Mouse (Mus musculus) myocyte (in vitro differentiated cells): Measurements from ENCODE around the gene Hopx. TPM values are rescaled to one million over a fixed set of nuclear protein-coding genes. Genes with fewer than 3 reads are reported as not detected.
A peak's percentile ranks its signal among the peaks of the same experiment; 100 is the strongest.

Experiments used
- H3K27me3 ChIP-seq: one replicate; pipeline ENCODE4 v1.6.1; 2011; ENCODE audit not compliant: control insufficient read depth, insufficient read depth, insufficient read length
- H3K36me3 ChIP-seq: one replicate; pipeline ENCODE4 v1.6.1; 2011; ENCODE audit not compliant: control insufficient read depth, insufficient read depth
- H3K4me2 ChIP-seq: one replicate; pipeline ENCODE4 v1.6.1; 2011; ENCODE audit warnings: low read depth, control low read depth
- H3K4me3 ChIP-seq: one replicate; pipeline ENCODE4 v1.5.1; 2011; ENCODE audit warnings: mild to moderate bottlenecking, control low read depth, moderate library complexity
- H3K79me2 ChIP-seq: one replicate; pipeline ENCODE4 v1.6.1; 2011; ENCODE audit not compliant: control insufficient read depth, insufficient read depth
- H3ac ChIP-seq: one replicate; pipeline ENCODE4 v1.6.1; 2011; ENCODE audit not compliant: control insufficient read depth, insufficient read length
- CEBPB ChIP-seq: IDR thresholded peaks from 2 replicates; pipeline ENCODE4 v1.6.1; 2011; ENCODE audit warnings: mild to moderate bottlenecking, moderate library complexity; ENCODE audit not compliant: poor library complexity, insufficient read depth, severe bottlenecking
- E2F4 ChIP-seq: IDR thresholded peaks from one replicate; pipeline ENCODE4 v1.6.1; 2011; ENCODE audit warnings: mild to moderate bottlenecking, control low read depth, moderate library complexity; ENCODE audit not compliant: insufficient read depth
- MAX ChIP-seq: IDR thresholded peaks from one replicate; pipeline ENCODE4 v1.6.1; 2011; ENCODE audit warnings: low read depth, mild to moderate bottlenecking, control low read depth
- MYOD1 ChIP-seq, 3 experiments: IDR thresholded peaks; one replicate each; pipeline ENCODE4 v1.6.1; 2011; ENCODE audit warnings: control low read depth in 2 of 3, low read depth in 2 of 3, mild to moderate bottlenecking in 2 of 3, moderate library complexity in 1 of 3; ENCODE audit not compliant: insufficient read length in 2 of 3, control insufficient read depth in 1 of 3
- MYOG ChIP-seq, 3 experiments: IDR thresholded peaks; one replicate each; pipeline ENCODE4 v1.6.1; 2011; ENCODE audit warnings: control low read depth in 2 of 3, low read depth in 2 of 3, mild to moderate bottlenecking in 2 of 3; ENCODE audit not compliant: insufficient read length in 2 of 3, control insufficient read depth in 1 of 3, insufficient read depth in 1 of 3
- POLR2A ChIP-seq: IDR thresholded peaks from one replicate; pipeline ENCODE4 v1.6.1; 2011; ENCODE audit warnings: low read depth, mild to moderate bottlenecking, control low read depth, moderate library complexity; ENCODE audit not compliant: insufficient read length
- POLR2AphosphoS2 ChIP-seq: IDR thresholded peaks from one replicate; pipeline ENCODE4 v1.6.1; 2011; ENCODE audit warnings: low read depth, control low read depth; ENCODE audit not compliant: insufficient read length
- REST ChIP-seq: IDR thresholded peaks from one replicate; pipeline ENCODE4 v1.6.1; 2011; ENCODE audit warnings: mild to moderate bottlenecking, control low read depth, moderate library complexity; ENCODE audit not compliant: insufficient read depth, insufficient read length
- SRF ChIP-seq: IDR thresholded peaks from one replicate; pipeline ENCODE4 v1.6.1; 2011; ENCODE audit warnings: low read depth; ENCODE audit not compliant: control insufficient read depth, insufficient read length
- TCF12 ChIP-seq: IDR thresholded peaks from one replicate; pipeline ENCODE4 v1.6.1; 2011; ENCODE audit warnings: mild to moderate bottlenecking, control low read depth; ENCODE audit not compliant: poor library complexity, insufficient read depth, severe bottlenecking
- TCF3 ChIP-seq: IDR thresholded peaks from one replicate; pipeline ENCODE4 v1.6.1; 2011; ENCODE audit warnings: low read depth, control low read depth; ENCODE audit not compliant: insufficient read length
- USF1 ChIP-seq: IDR thresholded peaks from one replicate; pipeline ENCODE4 v1.6.1; 2011; ENCODE audit warnings: low read depth, mild to moderate bottlenecking, control low read depth, moderate library complexity
- polyA plus RNA-seq: library from polyadenylated mRNA; unstranded; fragments of >200 nt; fragmentation: generic; extraction: Trizol; gene quantifications from one replicate; pipeline ENCODE4 v1.2.1, GENCODE M21; 2012; ENCODE audit warnings: missing spikeins

Hopx gene
- polyA plus RNA-seq, 1 experiment, result 0.68 TPM

- no peaks in the 10 kb centered on the region for H3K79me2 ChIP-seq
- H3K27me3 ChIP-seq, result no peaks in the 10 kb centered on the region
- peak overlapping the region; percentile 8 for H3K4me2 ChIP-seq
- H3K36me3 ChIP-seq, result no peaks in the 10 kb centered on the region
- H3ac ChIP-seq, result no peak overlapping the region
- TF ChIP-seq SRF (no peak), USF1 (no peak), TCF3 (no peak), E2F4 (no peak), POLR2AphosphoS2 (no peak), REST (no peak), POLR2A (no peak), CEBPB (no peak), TCF12 (no peak), MYOG (IDR thresholded peaks at IDR 0.05; ENCODE audit: control insufficient read depth in 1 of 3, insufficient read depth in 1 of 3, insufficient read length in 2 of 3, low read depth in 2 of 3) (no peak), MYOD1 (IDR thresholded peaks at IDR 0.05; ENCODE audit: control insufficient read depth in 1 of 3, insufficient read length in 2 of 3, low read depth in 2 of 3) (no peak), MAX (no peak)
- no peak overlapping the region for H3K4me3 ChIP-seq
Measured at GRCm38 (mm10) chr5:77082735-77083134, 32.2 kb downstream of the Hopx start.

- no peak overlapping the region for H3K4me3 ChIP-seq
- H3K27me3 ChIP-seq, result no peaks in the 10 kb centered on the region
- no peak for TF ChIP-seq MYOD1 (IDR thresholded peaks at IDR 0.05; ENCODE audit: control insufficient read depth in 1 of 3, insufficient read length in 2 of 3, low read depth in 2 of 3)
- no peak for TF ChIP-seq SRF
- TF ChIP-seq USF1, result no peak
- TF ChIP-seq CEBPB, result no peak
- TF ChIP-seq REST, result no peak
- TF ChIP-seq TCF3, result no peak
- no peak for TF ChIP-seq TCF12
- TF ChIP-seq POLR2A, result no peak
- no peak for TF ChIP-seq E2F4
- TF ChIP-seq MAX, result no peak
- TF ChIP-seq POLR2AphosphoS2, result no peak
- TF ChIP-seq MYOG (IDR thresholded peaks at IDR 0.05; ENCODE audit: control insufficient read depth in 1 of 3, insufficient read depth in 1 of 3, insufficient read length in 2 of 3, low read depth in 2 of 3), result no peak
- H3ac ChIP-seq, result no peak overlapping the region
- no peaks in the 10 kb centered on the region for H3K36me3 ChIP-seq
- no peak overlapping the region for H3K4me2 ChIP-seq
- no peaks in the 10 kb centered on the region for H3K79me2 ChIP-seq
Measured at GRCm38 (mm10) chr5:77080761-77081160, 34.2 kb downstream of the Hopx start.

- no peak overlapping the region for H3ac ChIP-seq
- H3K79me2 ChIP-seq, result no peaks in the 10 kb centered on the region
- H3K36me3 ChIP-seq, result no peaks in the 10 kb centered on the region
- no peaks in the 10 kb centered on the region for H3K27me3 ChIP-seq
- peak overlapping the region; percentile 32 for H3K4me2 ChIP-seq
- H3K4me3 ChIP-seq, result no peak overlapping the region
- peak in 1 of 3 experiments; percentile 14 for TF ChIP-seq MYOD1 (IDR thresholded peaks at IDR 0.05; ENCODE audit: control insufficient read depth in 1 of 3, insufficient read length in 2 of 3, low read depth in 2 of 3)
- TF ChIP-seq POLR2A, result no peak
Measured at GRCm38 (mm10) chr5:77075951-77076350, 39.0 kb downstream of the Hopx start.

GRCm38 (mm10) chr5:77074914-77075313 is 40.0 kb downstream of the Hopx start:
- TF ChIP-seq E2F4 (no peak), CEBPB (peak; percentile 49; the same call in 1 of the 2 replicates)
- H3K27me3 ChIP-seq, result no peaks in the 10 kb centered on the region

GRCm38 (mm10) chr5:77073794-77074193 is 41.1 kb downstream of the Hopx start:
- Histone ChIP-seq H3K79me2 (no peaks in the 10 kb centered on the region), H3K4me2 (no peak overlapping the region), H3ac (no peak overlapping the region), H3K4me3 (no peak overlapping the region), H3K27me3 (no peaks in the 10 kb centered on the region), H3K36me3 (no peaks in the 10 kb centered on the region)
- no peak for TF ChIP-seq REST
- TF ChIP-seq POLR2AphosphoS2, result no peak
- no peak for TF ChIP-seq TCF3

More at GRCm38 (mm10) chr5:77074914-77075313, 40.0 kb downstream of the Hopx start:
- no peak overlapping the region for H3ac ChIP-seq
- H3K4me2 ChIP-seq, result peak overlapping the region; percentile 59
- no peak overlapping the region for H3K4me3 ChIP-seq
- no peaks in the 10 kb centered on the region for H3K36me3 ChIP-seq
- H3K79me2 ChIP-seq, result no peaks in the 10 kb centered on the region
